Mouse (Mus musculus): ENCODE measurements around the gene Tmod3. TPM values are rescaled to one million over a fixed set of nuclear protein-coding genes. Genes with fewer than 3 reads are reported as not detected.

Tmod3 gene
- polyA plus RNA-seq, 1 experiment: 45.4 TPM

DNA sequence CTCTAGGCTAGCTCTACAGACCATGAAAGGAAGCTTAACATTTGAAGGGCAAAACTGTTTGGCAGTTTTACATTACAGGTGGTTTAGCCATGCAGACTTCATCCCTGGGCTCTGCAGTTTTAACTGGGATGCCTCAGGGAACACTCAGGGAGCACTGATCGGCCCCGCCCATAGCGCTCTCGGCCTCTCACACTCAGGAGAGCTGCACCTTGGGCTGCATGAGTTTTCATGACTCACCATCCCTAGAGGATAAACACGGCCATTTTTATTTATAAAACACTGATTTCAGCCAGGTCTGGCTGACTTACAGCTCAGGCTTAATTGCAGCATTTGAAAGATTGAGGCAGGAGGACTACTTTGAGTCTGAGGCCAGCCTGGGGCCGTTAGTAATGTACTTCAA lies 74.2 kb downstream of the Tmod3 start:
- WGBS: 66% methylated on average over 6 of the region's 6 CpGs
- TF ChIP-seq CTCF (IDR thresholded peaks at IDR 0.05; ENCODE audit: borderline replicate concordance, insufficient read depth, low read depth, low read length) (no peak), POLR2A (IDR thresholded peaks at IDR 0.05; ENCODE audit: borderline replicate concordance, insufficient read depth, low read length) (no peak)
- DNase-seq: peak in 1 of 2 experiments; percentile 48
- Histone ChIP-seq H3K4me1 (ENCODE audit: control insufficient read depth, insufficient read depth, low read length) (peaks cover 16% of the 10 kb centered on the region), H3K27me3 (ENCODE audit: control insufficient read depth, insufficient read depth, low read length) (no peaks in the 10 kb centered on the region), H3K27ac (ENCODE audit: insufficient read depth, low read length) (no peak overlapping the region; the same call in 1 of the 2 replicates), H3K4me3 (replicated peaks; ENCODE audit: insufficient read depth, low read depth, low read length) (no peak overlapping the region)

DNA sequence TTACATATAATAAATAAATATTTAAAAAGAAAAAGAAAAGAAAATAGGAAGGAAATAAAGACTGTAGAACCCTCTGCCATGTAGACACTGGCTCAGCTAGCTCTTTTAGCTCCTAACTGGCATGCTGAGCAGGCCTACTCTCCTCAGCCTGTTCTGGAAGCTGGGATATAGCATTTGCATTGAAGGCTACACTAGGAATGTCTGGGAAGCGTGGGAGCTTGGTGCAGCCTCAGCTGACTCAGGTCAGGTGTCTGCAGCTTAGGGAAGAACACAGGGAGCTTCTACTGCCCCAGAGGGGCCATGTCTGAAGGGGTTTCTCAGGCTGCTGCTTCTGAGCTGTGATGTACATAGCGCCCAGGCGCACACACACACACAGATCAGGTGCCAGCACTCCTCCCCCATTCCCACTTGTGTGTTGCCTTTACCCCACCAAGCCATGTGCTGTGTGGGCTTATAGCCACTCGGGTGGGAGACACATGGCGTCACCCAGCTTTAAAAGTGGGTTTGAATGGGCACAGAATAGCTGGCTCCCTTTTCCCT lies 78.9 kb downstream of the Tmod3 start:
- no peak overlapping the region for H3K4me3 ChIP-seq (replicated peaks; ENCODE audit: insufficient read depth, low read depth, low read length)
- no peaks in the 10 kb centered on the region for H3K27me3 ChIP-seq (ENCODE audit: control insufficient read depth, insufficient read depth, low read length)
- H3K27ac ChIP-seq (ENCODE audit: insufficient read depth, low read length): peak overlapping the region; percentile 96
- TF ChIP-seq POLR2A (IDR thresholded peaks at IDR 0.05; ENCODE audit: borderline replicate concordance, insufficient read depth, low read length) (no peak), CTCF (IDR thresholded peaks at IDR 0.05; ENCODE audit: borderline replicate concordance, insufficient read depth, low read depth, low read length) (no peak)
- 81% methylated on average over 5 of the region's 5 CpGs for WGBS
- H3K4me1 ChIP-seq (ENCODE audit: control insufficient read depth, insufficient read depth, low read length): peaks cover 22% of the 10 kb centered on the region
- DNase-seq: no peak

DNA sequence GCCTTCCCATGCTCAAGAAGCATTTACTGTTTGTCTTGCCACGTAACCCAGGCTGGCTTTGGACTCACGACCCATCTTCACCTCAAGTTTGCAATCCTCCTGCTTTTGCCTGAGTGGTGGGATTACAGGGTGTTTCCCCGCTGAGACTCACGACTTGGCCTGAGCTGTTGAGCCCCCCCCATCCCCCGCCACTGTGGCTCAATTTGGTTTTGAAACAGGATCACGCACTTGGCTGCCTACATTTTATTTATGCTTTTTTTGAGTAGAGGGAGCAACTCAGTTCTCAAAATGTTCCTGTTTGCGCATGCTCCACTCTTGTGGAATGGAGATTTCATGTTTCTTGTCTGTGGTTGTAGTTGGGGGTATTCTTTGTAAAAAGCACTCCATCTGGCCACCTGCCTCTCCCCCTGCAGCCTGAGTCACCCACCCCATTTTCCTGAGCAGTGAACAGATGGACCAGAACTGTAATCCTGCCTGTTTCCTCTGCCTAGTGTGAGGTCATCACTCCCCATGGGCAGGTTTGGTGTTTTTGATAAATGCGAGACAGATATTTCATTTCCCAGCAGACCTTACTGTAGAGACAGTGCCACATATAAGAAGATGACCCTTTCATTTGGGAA lies 80.2 kb downstream of the Tmod3 start:
- WGBS: 16% methylated on average over 8 of the region's 8 CpGs
- TF ChIP-seq POLR2A (IDR thresholded peaks at IDR 0.05; ENCODE audit: borderline replicate concordance, insufficient read depth, low read length) (peak; percentile 37; the same call in 1 of the 2 replicates), CTCF (IDR thresholded peaks at IDR 0.05; ENCODE audit: borderline replicate concordance, insufficient read depth, low read depth, low read length) (no peak)
- peak; percentile 72 to 91 for DNase-seq
- Histone ChIP-seq H3K27me3 (ENCODE audit: control insufficient read depth, insufficient read depth, low read length) (no peaks in the 10 kb centered on the region), H3K4me1 (ENCODE audit: control insufficient read depth, insufficient read depth, low read length) (peaks cover 14% of the 10 kb centered on the region), H3K27ac (ENCODE audit: insufficient read depth, low read length) (peak overlapping the region; percentile 94), H3K4me3 (replicated peaks; ENCODE audit: insufficient read depth, low read depth, low read length) (no peak overlapping the region)

- H3K4me1 ChIP-seq (ENCODE audit: control insufficient read depth, insufficient read depth, low read length): peaks cover 14% of the 10 kb centered on the region
- TF ChIP-seq CTCF (IDR thresholded peaks at IDR 0.05; ENCODE audit: borderline replicate concordance, insufficient read depth, low read depth, low read length): no peak
- TF ChIP-seq POLR2A (IDR thresholded peaks at IDR 0.05; ENCODE audit: borderline replicate concordance, insufficient read depth, low read length): no peak
- WGBS: 64% methylated on average over 3 of the region's 3 CpGs
- no peak overlapping the region for H3K4me3 ChIP-seq (replicated peaks; ENCODE audit: insufficient read depth, low read depth, low read length)
- DNase-seq: no peak
- no peak overlapping the region for H3K27ac ChIP-seq (ENCODE audit: insufficient read depth, low read length)
- no peaks in the 10 kb centered on the region for H3K27me3 ChIP-seq (ENCODE audit: control insufficient read depth, insufficient read depth, low read length)
Observed at GRCm38 (mm10) chr9:75477212-75477611, 82.2 kb downstream of the Tmod3 start.

DNA sequence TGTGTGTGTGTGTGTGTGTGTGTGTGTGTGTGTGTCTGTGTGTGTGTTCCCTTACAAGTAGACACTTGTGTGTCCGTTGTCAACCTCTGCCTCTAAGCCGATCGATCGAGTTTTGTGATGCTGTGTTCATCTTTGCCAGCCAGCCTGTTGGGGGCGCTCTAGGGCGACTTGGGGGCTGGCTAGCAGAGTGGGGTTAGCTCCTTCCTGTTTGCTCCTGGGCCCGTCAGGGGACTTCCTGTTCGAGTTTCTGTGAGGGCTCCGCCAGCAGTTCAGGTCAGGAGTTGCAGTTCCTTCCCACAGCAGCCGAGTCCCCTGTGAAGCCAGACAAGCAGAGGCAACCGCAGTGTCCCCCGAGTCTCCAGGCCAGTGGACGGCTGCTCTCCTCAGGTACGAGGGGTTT lies 91.2 kb downstream of the Tmod3 start:
- TF ChIP-seq CTCF (IDR thresholded peaks at IDR 0.05; ENCODE audit: borderline replicate concordance, insufficient read depth, low read depth, low read length) (no peak; the same call in 1 of the 2 replicates), POLR2A (IDR thresholded peaks at IDR 0.05; ENCODE audit: borderline replicate concordance, insufficient read depth, low read length) (no peak)
- no peak overlapping the region for H3K4me3 ChIP-seq (replicated peaks; ENCODE audit: insufficient read depth, low read depth, low read length)
- H3K27ac ChIP-seq (ENCODE audit: insufficient read depth, low read length): no peak overlapping the region
- H3K4me1 ChIP-seq (ENCODE audit: control insufficient read depth, insufficient read depth, low read length): peaks cover 5% of the 10 kb centered on the region; the same call in 1 of the 2 replicates
- H3K27me3 ChIP-seq (ENCODE audit: control insufficient read depth, insufficient read depth, low read length): no peaks in the 10 kb centered on the region
- DNase-seq: no peak
- WGBS: 86% methylated on average over 14 of the region's 14 CpGs

DNA sequence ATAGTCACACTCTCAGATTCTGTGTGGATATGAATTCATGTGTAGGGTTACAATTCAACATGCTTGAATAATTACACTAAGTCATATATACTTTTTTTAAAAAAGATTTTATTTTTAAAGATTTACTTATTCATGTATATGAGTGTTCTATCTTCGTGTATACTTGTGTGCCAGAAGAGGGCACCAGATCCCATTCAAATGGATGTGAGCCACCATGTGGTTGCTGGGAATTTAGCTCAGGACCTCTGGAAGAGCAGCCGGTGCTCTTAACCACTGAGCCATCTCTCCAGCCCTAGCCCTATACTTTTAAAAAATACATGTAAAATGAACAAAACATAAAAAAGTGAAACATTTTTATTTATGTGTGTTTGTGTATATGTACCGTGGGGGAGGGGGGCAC lies 91.9 kb downstream of the Tmod3 start:
- no peaks in the 10 kb centered on the region for H3K27me3 ChIP-seq (ENCODE audit: control insufficient read depth, insufficient read depth, low read length)
- no peak for DNase-seq
- H3K27ac ChIP-seq (ENCODE audit: insufficient read depth, low read length): no peak overlapping the region
- H3K4me3 ChIP-seq (replicated peaks; ENCODE audit: insufficient read depth, low read depth, low read length): no peak overlapping the region
- TF ChIP-seq POLR2A (IDR thresholded peaks at IDR 0.05; ENCODE audit: borderline replicate concordance, insufficient read depth, low read length) (no peak), CTCF (IDR thresholded peaks at IDR 0.05; ENCODE audit: borderline replicate concordance, insufficient read depth, low read depth, low read length) (no peak)
- H3K4me1 ChIP-seq (ENCODE audit: control insufficient read depth, insufficient read depth, low read length): peaks cover 10% of the 10 kb centered on the region; the same call in 1 of the 2 replicates
- 96% methylated on average over 3 of the region's 3 CpGs for WGBS

- H3K4me1 ChIP-seq (ENCODE audit: control insufficient read depth, insufficient read depth, low read length): peaks cover 10% of the 10 kb centered on the region; the same call in 1 of the 2 replicates
- TF ChIP-seq POLR2A (IDR thresholded peaks at IDR 0.05; ENCODE audit: borderline replicate concordance, insufficient read depth, low read length) (no peak), CTCF (IDR thresholded peaks at IDR 0.05; ENCODE audit: borderline replicate concordance, insufficient read depth, low read depth, low read length) (0 out of 2 replicates have a peak, but pooled peaks have one; percentile 11)
- DNase-seq: no peak
- WGBS: 84% methylated on average over 4 of the region's 4 CpGs
- H3K4me3 ChIP-seq (replicated peaks; ENCODE audit: insufficient read depth, low read depth, low read length): no peak overlapping the region
- no peaks in the 10 kb centered on the region for H3K27me3 ChIP-seq (ENCODE audit: control insufficient read depth, insufficient read depth, low read length)
- no peak overlapping the region for H3K27ac ChIP-seq (ENCODE audit: insufficient read depth, low read length)
Observed at GRCm38 (mm10) chr9:75466641-75467040, 92.8 kb downstream of the Tmod3 start.

DNA sequence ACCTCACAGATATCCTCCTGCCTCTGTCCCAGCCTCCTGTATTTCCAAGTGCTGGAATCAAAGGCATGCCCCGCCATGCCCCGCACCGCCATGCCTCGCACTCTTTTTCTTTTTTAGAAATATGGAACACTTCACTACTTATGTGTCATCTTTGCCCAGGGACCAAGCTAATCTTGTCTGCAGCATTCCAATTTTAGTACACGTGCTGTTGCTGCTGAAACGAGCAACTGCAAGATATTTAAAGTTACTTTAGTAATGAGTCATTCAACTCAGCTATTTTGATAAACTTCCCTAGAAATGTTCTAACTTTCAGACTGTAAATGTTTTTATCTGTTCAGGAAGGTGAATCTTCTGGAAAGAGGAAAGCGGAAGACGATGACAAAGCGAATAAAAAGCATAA lies 93.6 kb downstream of the Tmod3 start:
- DNase-seq: no peak
- no peak for TF ChIP-seq CTCF (IDR thresholded peaks at IDR 0.05; ENCODE audit: borderline replicate concordance, insufficient read depth, low read depth, low read length)
- no peak for TF ChIP-seq POLR2A (IDR thresholded peaks at IDR 0.05; ENCODE audit: borderline replicate concordance, insufficient read depth, low read length)
- peaks cover 10% of the 10 kb centered on the region; the same call in 1 of the 2 replicates for H3K4me1 ChIP-seq (ENCODE audit: control insufficient read depth, insufficient read depth, low read length)
- no peak overlapping the region for H3K27ac ChIP-seq (ENCODE audit: insufficient read depth, low read length)
- no peak overlapping the region for H3K4me3 ChIP-seq (replicated peaks; ENCODE audit: insufficient read depth, low read depth, low read length)
- 90% methylated on average over 9 of the region's 9 CpGs for WGBS
- no peaks in the 10 kb centered on the region for H3K27me3 ChIP-seq (ENCODE audit: control insufficient read depth, insufficient read depth, low read length)

Data from cerebellum, adult 2 months (tissue).